Mouse (Mus musculus) stomach, embryonic 14.5 days (tissue): ENCODE measurements around the gene Asb9. TPM values are rescaled to one million over a fixed set of nuclear protein-coding genes. Genes with fewer than 3 reads are reported as not detected.

Experiments used
- ATAC-seq: fragments of 200-750 bp; cut with Nextera tagmentation; 2 replicates; pipeline ENCODE4 v1.8.0; 2017; ENCODE audit warnings: low read depth, moderate TSS enrichment; ENCODE audit not compliant: insufficient number of reproducible peaks, insufficient read depth, low FRiP score
- H3K27ac ChIP-seq: fragments of 300-500 bp; sonication (generic); 2 replicates; pipeline ENCODE4 v1.5.1; 2014; ENCODE audit warnings: mild to moderate bottlenecking, low read length, moderate library complexity, mixed read lengths
- H3K27me3 ChIP-seq: fragments of 300-500 bp; sonication (generic); 2 replicates; pipeline ENCODE4 v1.6.1; 2014; ENCODE audit warnings: low read length, control low read depth, mixed read lengths; ENCODE audit not compliant: control insufficient read depth, insufficient read depth
- H3K36me3 ChIP-seq: fragments of 300-500 bp; sonication (generic); 2 replicates; pipeline ENCODE4 v1.6.1; 2014; ENCODE audit warnings: mild to moderate bottlenecking, control low read depth, low read length, moderate library complexity, mixed read lengths; ENCODE audit not compliant: control insufficient read depth, insufficient read depth
- H3K4me1 ChIP-seq: fragments of 300-500 bp; sonication (generic); 2 replicates; pipeline ENCODE4 v1.6.1; 2014; ENCODE audit warnings: low read length, control low read depth, mixed read lengths; ENCODE audit not compliant: control insufficient read depth, insufficient read depth
- H3K4me2 ChIP-seq: fragments of 300-500 bp; sonication (generic); replicated peaks from 2 replicates; pipeline ENCODE4 v1.6.1; 2014; ENCODE audit warnings: low read depth, low read length, control low read depth
- H3K4me3 ChIP-seq: fragments of 300-500 bp; sonication (generic); 2 replicates; pipeline ENCODE4 v1.5.1; 2014; ENCODE audit warnings: low read depth, low read length, control low read depth
- H3K9ac ChIP-seq: fragments of 300-500 bp; sonication (generic); replicated peaks from 2 replicates; pipeline ENCODE4 v1.6.1; 2014; ENCODE audit warnings: low read depth, mild to moderate bottlenecking, control low read depth, low read length, moderate library complexity, mixed read lengths
- H3K9me3 ChIP-seq: fragments of 300-500 bp; sonication (generic); 2 replicates; pipeline ENCODE4 v1.6.1; 2016; ENCODE audit warnings: low read depth, low read length, control low read depth; ENCODE audit not compliant: control insufficient read depth
- WGBS: fragments of 180-500 bp; shearing (Covaris S2); extraction: QIAGEN DNeasy Blood & Tissue Kit; methylation state at CpG from one replicate; pipeline ENCODE4 v1.1.7; 2014; 5-methylcytosine and 5-hydroxymethylcytosine counted together
- polyA plus RNA-seq: library from polyadenylated mRNA; unstranded; fragments of >200 nt; fragmentation: Nextera tagmentation; extraction: Ambion mirVana; gene quantifications from 2 replicates; pipeline ENCODE4 v1.2.1, GENCODE M21; 2014

The Asb9 gene
- polyA plus RNA-seq, 1 experiment from 2014 or later = not detected

DNA sequence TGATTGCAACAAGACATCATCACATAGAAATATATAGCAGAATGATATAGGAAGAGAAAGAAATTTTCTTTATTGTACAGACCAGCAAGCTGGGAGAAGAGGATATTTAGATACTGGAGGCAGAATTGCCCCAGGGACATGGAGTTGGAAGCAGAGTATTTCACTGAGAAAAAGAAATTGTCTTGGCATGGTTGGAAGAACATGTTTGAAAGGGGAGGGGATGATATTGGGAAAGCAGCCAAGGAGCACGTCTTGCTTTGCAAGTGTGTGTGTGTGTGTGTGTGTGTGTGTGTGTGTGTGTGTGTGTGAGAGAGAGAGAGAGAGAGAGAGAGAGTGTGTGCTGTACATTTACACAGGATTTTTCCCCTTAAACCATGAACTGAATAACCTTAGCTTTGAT, 64.1 kb downstream of the Asb9 start:
- no peak overlapping the region for H3K27ac ChIP-seq
- ATAC-seq = no peak
- no peak overlapping the region for H3K4me2 ChIP-seq
- no peaks in the 10 kb centered on the region for H3K27me3 ChIP-seq
- WGBS = 38% methylated on average over 1 of the region's 1 CpGs
- H3K36me3 ChIP-seq = no peaks in the 10 kb centered on the region
- no peak overlapping the region for H3K9ac ChIP-seq
- H3K9me3 ChIP-seq = no peaks in the 10 kb centered on the region
- H3K4me1 ChIP-seq = no peaks in the 10 kb centered on the region
- no peak overlapping the region for H3K4me3 ChIP-seq

- H3K4me2 ChIP-seq = no peak overlapping the region
- H3K4me1 ChIP-seq = no peaks in the 10 kb centered on the region
- no peaks in the 10 kb centered on the region for H3K27me3 ChIP-seq
- no peaks in the 10 kb centered on the region for H3K9me3 ChIP-seq
- H3K36me3 ChIP-seq = no peaks in the 10 kb centered on the region
- H3K9ac ChIP-seq = no peak overlapping the region
- 75% methylated on average over 3 of the region's 3 CpGs for WGBS
- no peak overlapping the region for H3K27ac ChIP-seq
- H3K4me3 ChIP-seq = no peak overlapping the region
- no peak for ATAC-seq
Observed at GRCm38 (mm10) chrX:164576967-164577366, 70.8 kb downstream of the Asb9 start.

Other genes starting within 250 kb of the Asb9 start
- 0.26 and 0.43 TPM in 2 replicates for gene Bmx, start 248.1 kb upstream of the Asb9 start, polyA plus RNA-seq
- gene Pir, start 237.0 kb upstream of the Asb9 start, polyA plus RNA-seq = 11.9 and 12.4 TPM in 2 replicates
- gene Vegfd, start 132.9 kb upstream of the Asb9 start, polyA plus RNA-seq = 3.8 and 5.2 TPM in 2 replicates
- gene Piga, start 86.5 kb upstream of the Asb9 start, polyA plus RNA-seq = 11.7 and 12.0 TPM in 2 replicates
- gene Asb11, start 69.3 kb upstream of the Asb9 start, polyA plus RNA-seq = not detected in 2 replicates